Mouse (Mus musculus) neural tube, embryonic 15.5 days (tissue): ENCODE measurements around the gene Cfap161. TPM values are rescaled to one million over a fixed set of nuclear protein-coding genes. Genes with fewer than 3 reads are reported as not detected.

Source experiments
- ATAC-seq: fragments of 200-750 bp; cut with Nextera tagmentation; 2 replicates; pipeline ENCODE4 v1.8.0; 2017; ENCODE audit warnings: mild to moderate bottlenecking, moderate TSS enrichment, moderate library complexity; ENCODE audit not compliant: low FRiP score
- H3K27ac ChIP-seq: fragments of 300-500 bp; sonication (generic); replicated peaks from 2 replicates; pipeline ENCODE4 v1.5.1; 2015; ENCODE audit warnings: mild to moderate bottlenecking, inconsistent platforms
- H3K27me3 ChIP-seq: fragments of 300-500 bp; sonication (generic); replicated peaks from 2 replicates; pipeline ENCODE4 v1.6.1; 2015; ENCODE audit warnings: inconsistent platforms
- H3K36me3 ChIP-seq: fragments of 300-500 bp; sonication (generic); 2 replicates; pipeline ENCODE4 v1.6.1; 2015; ENCODE audit warnings: inconsistent platforms
- H3K4me1 ChIP-seq: fragments of 300-500 bp; sonication (generic); 2 replicates; pipeline ENCODE4 v1.6.1; 2015; ENCODE audit warnings: inconsistent platforms
- H3K4me2 ChIP-seq: fragments of 300-500 bp; sonication (generic); 2 replicates; pipeline ENCODE4 v1.6.1; 2015; ENCODE audit warnings: inconsistent platforms, mild to moderate bottlenecking, moderate library complexity
- H3K4me3 ChIP-seq: fragments of 300-500 bp; sonication (generic); replicated peaks from 2 replicates; pipeline ENCODE4 v1.5.1; 2015; ENCODE audit warnings: mild to moderate bottlenecking, inconsistent platforms
- H3K9ac ChIP-seq: fragments of 300-500 bp; sonication (generic); replicated peaks from 2 replicates; pipeline ENCODE4 v1.6.1; 2015; ENCODE audit warnings: mild to moderate bottlenecking, inconsistent platforms
- H3K9me3 ChIP-seq: fragments of 300-500 bp; sonication (generic); replicated peaks from 2 replicates; pipeline ENCODE4 v1.6.1; 2016; ENCODE audit warnings: inconsistent platforms
- whole genome bisulfite sequencing: fragments of 180-500 bp; shearing (Covaris S2); methylation state at CpG from one replicate; pipeline ENCODE4 v1.1.7; 2015; ENCODE audit warnings: mixed read lengths; 5-methylcytosine and 5-hydroxymethylcytosine counted together
- polyA plus RNA-seq: library from polyadenylated mRNA; unstranded; fragments of >200 nt; fragmentation: Nextera tagmentation; extraction: Ambion mirVana; gene quantifications from 2 replicates; pipeline ENCODE4 v1.2.1, GENCODE M21; 2015

Cfap161 gene
- polyA plus RNA-seq, 1 experiment from 2014 or later = 0.67 TPM

- Histone ChIP-seq H3K9ac (no peak overlapping the region), H3K4me3 (no peak overlapping the region), H3K4me2 (no peak overlapping the region), H3K9me3 (no peaks in the 10 kb centered on the region), H3K27me3 (no peaks in the 10 kb centered on the region), H3K36me3 (no peaks in the 10 kb centered on the region), H3K4me1 (no peaks in the 10 kb centered on the region), H3K27ac (no peak overlapping the region; the same call in 1 of the 2 replicates)
- ATAC-seq = no peak
- WGBS = 40% methylated on average over 6 of the region's 6 CpGs
Measured at GRCm38 (mm10) chr7:83737914-83738490, 56.7 kb downstream of the Cfap161 start.

- H3K36me3 ChIP-seq = no peaks in the 10 kb centered on the region
- H3K4me2 ChIP-seq = no peak overlapping the region
- WGBS = 77% methylated on average over 6 of the region's 6 CpGs
- no peaks in the 10 kb centered on the region for H3K4me1 ChIP-seq
- no peaks in the 10 kb centered on the region for H3K9me3 ChIP-seq
- no peak for ATAC-seq
- H3K4me3 ChIP-seq = no peak overlapping the region
- no peaks in the 10 kb centered on the region for H3K27me3 ChIP-seq
- no peak overlapping the region for H3K9ac ChIP-seq
- H3K27ac ChIP-seq = no peak overlapping the region
Measured at GRCm38 (mm10) chr7:83736341-83737115, 58.2 kb downstream of the Cfap161 start.

GRCm38 (mm10) chr7:83735108-83735781 is 59.4 kb downstream of the Cfap161 start:
- Histone ChIP-seq H3K27me3 (no peaks in the 10 kb centered on the region), H3K27ac (no peak overlapping the region), H3K36me3 (no peaks in the 10 kb centered on the region), H3K4me3 (no peak overlapping the region), H3K4me1 (no peaks in the 10 kb centered on the region), H3K4me2 (no peak overlapping the region), H3K9ac (no peak overlapping the region), H3K9me3 (no peaks in the 10 kb centered on the region)
- WGBS = 90% methylated on average over 7 of the region's 7 CpGs
- ATAC-seq = no peak

- WGBS = 64% methylated on average over 6 of the region's 6 CpGs
Measured at GRCm38 (mm10) chr7:83734671-83735082, 60.0 kb downstream of the Cfap161 start.

GRCm38 (mm10) chr7:83734246-83734645 is 60.4 kb downstream of the Cfap161 start:
- no peak overlapping the region for H3K27ac ChIP-seq
- no peak overlapping the region for H3K4me3 ChIP-seq
- no peaks in the 10 kb centered on the region for H3K36me3 ChIP-seq
- ATAC-seq = no peak
- WGBS = 85% methylated on average over 3 of the region's 3 CpGs
- no peaks in the 10 kb centered on the region for H3K27me3 ChIP-seq
- no peaks in the 10 kb centered on the region for H3K9me3 ChIP-seq
- no peak overlapping the region for H3K9ac ChIP-seq
- H3K4me1 ChIP-seq = no peaks in the 10 kb centered on the region
- H3K4me2 ChIP-seq = no peak overlapping the region

More at GRCm38 (mm10) chr7:83734671-83735082, 60.0 kb downstream of the Cfap161 start:
- Histone ChIP-seq H3K4me3 (no peak overlapping the region), H3K27ac (no peak overlapping the region), H3K4me1 (no peaks in the 10 kb centered on the region), H3K9me3 (no peaks in the 10 kb centered on the region), H3K4me2 (no peak overlapping the region), H3K27me3 (no peaks in the 10 kb centered on the region), H3K36me3 (no peaks in the 10 kb centered on the region), H3K9ac (no peak overlapping the region)
- no peak for ATAC-seq

- no peak overlapping the region for H3K4me3 ChIP-seq
- no peaks in the 10 kb centered on the region for H3K4me1 ChIP-seq
- H3K9ac ChIP-seq = no peak overlapping the region
- no peak overlapping the region for H3K27ac ChIP-seq
- 91% methylated on average over 3 of the region's 3 CpGs for WGBS
- H3K27me3 ChIP-seq = no peaks in the 10 kb centered on the region
- no peak for ATAC-seq
- no peak overlapping the region for H3K4me2 ChIP-seq
- H3K9me3 ChIP-seq = no peaks in the 10 kb centered on the region
- no peaks in the 10 kb centered on the region for H3K36me3 ChIP-seq
Measured at GRCm38 (mm10) chr7:83732781-83733180, 61.9 kb downstream of the Cfap161 start.

GRCm38 (mm10) chr7:83731961-83732666 is 62.6 kb downstream of the Cfap161 start:
- Histone ChIP-seq H3K27me3 (no peaks in the 10 kb centered on the region), H3K4me1 (no peaks in the 10 kb centered on the region), H3K4me3 (no peak overlapping the region), H3K9me3 (no peaks in the 10 kb centered on the region), H3K36me3 (no peaks in the 10 kb centered on the region), H3K4me2 (no peak overlapping the region), H3K27ac (no peak overlapping the region), H3K9ac (no peak overlapping the region)
- ATAC-seq = no peak
- WGBS = 83% methylated on average over 15 of the region's 15 CpGs

- no peaks in the 10 kb centered on the region for H3K4me1 ChIP-seq
- no peak for ATAC-seq
- no peaks in the 10 kb centered on the region for H3K36me3 ChIP-seq
- H3K9me3 ChIP-seq = no peaks in the 10 kb centered on the region
- no peak overlapping the region for H3K9ac ChIP-seq
- 84% methylated on average over 6 of the region's 6 CpGs for WGBS
- no peaks in the 10 kb centered on the region for H3K27me3 ChIP-seq
- no peak overlapping the region for H3K4me3 ChIP-seq
- no peak overlapping the region for H3K27ac ChIP-seq
- no peak overlapping the region for H3K4me2 ChIP-seq
Measured at GRCm38 (mm10) chr7:83731297-83731696, 63.4 kb downstream of the Cfap161 start.

- no peak overlapping the region for H3K9ac ChIP-seq
- no peak overlapping the region for H3K27ac ChIP-seq
- WGBS = 67% methylated on average over 5 of the region's 5 CpGs
- H3K4me3 ChIP-seq = no peak overlapping the region
- H3K4me2 ChIP-seq = no peak overlapping the region
- no peaks in the 10 kb centered on the region for H3K36me3 ChIP-seq
- H3K9me3 ChIP-seq = no peaks in the 10 kb centered on the region
- no peak for ATAC-seq
- no peaks in the 10 kb centered on the region for H3K27me3 ChIP-seq
- H3K4me1 ChIP-seq = no peaks in the 10 kb centered on the region
Measured at GRCm38 (mm10) chr7:83726936-83727632, 67.6 kb downstream of the Cfap161 start.

- Histone ChIP-seq H3K9ac (no peak overlapping the region), H3K9me3 (no peaks in the 10 kb centered on the region), H3K27me3 (no peaks in the 10 kb centered on the region), H3K4me1 (no peaks in the 10 kb centered on the region), H3K27ac (no peak overlapping the region), H3K4me3 (no peak overlapping the region), H3K4me2 (no peak overlapping the region), H3K36me3 (no peaks in the 10 kb centered on the region)
- ATAC-seq = no peak
Measured at GRCm38 (mm10) chr7:83725801-83726200, 68.9 kb downstream of the Cfap161 start.

- no peak overlapping the region for H3K4me2 ChIP-seq
- no peak for ATAC-seq
Measured at GRCm38 (mm10) chr7:83724541-83724940, 70.1 kb downstream of the Cfap161 start.

More at GRCm38 (mm10) chr7:83724541-83724940, 70.1 kb downstream of the Cfap161 start:
- H3K27me3 ChIP-seq = no peaks in the 10 kb centered on the region
- no peaks in the 10 kb centered on the region for H3K9me3 ChIP-seq
- no peaks in the 10 kb centered on the region for H3K36me3 ChIP-seq
- 47% methylated on average over 2 of the region's 2 CpGs for WGBS
- no peak overlapping the region for H3K9ac ChIP-seq
- no peak overlapping the region for H3K27ac ChIP-seq
- H3K4me3 ChIP-seq = no peak overlapping the region
- no peaks in the 10 kb centered on the region for H3K4me1 ChIP-seq
